Mouse (Mus musculus) heart, adult 11 months (tissue): ENCODE data around the gene Prkca.
A peak's percentile ranks its signal among the peaks of the same experiment; 100 is the strongest.

ENCODE experiments used
- DNase-seq: peaks from one replicate; pipeline ENCODE4 v3.0.0; 2022

Prkca gene

GRCm38 (mm10) chr11:107989241-107989640 lies 354.5 kb downstream of the Prkca start:
- no peak for DNase-seq

DNA sequence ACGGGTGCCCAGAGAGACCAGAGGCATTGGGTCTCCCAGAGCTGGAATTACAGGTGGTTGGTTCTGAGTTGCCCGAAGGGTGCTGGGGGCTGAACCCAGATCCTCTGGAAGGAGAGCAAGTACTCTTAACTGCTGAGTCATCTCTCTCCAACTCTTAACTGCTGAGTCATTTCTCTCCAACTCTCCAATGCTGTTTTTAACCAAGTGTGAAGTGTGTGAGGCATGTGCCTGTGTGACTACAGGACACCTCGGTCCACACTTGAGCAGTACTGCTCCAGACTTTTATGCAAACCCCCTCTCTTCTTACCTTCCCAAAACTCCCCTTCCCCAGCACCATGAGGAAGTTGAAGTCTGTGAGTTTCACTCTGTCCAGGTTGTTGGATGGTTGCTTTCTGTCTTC lies 357.8 kb downstream of the Prkca start:
- DNase-seq = no peak

DNA sequence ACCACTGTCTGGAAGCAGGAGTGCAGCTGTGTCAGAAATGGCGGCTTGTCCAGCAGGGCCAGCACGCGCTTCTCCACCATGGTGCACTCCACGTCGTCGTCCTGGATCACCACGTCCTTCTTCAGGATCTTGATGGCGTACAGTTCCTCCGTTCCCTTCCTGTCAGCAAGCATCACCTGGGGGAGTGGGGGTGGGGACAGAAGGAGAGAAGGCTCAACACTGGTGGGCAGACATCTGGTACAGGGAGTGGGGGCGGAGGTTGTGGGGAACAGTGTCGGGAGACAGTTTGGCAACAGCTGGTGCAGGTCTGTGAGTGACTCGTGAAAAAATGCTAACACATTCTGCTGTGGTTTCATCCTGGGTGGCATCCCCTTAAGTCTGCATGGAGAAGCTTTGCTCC lies 359.8 kb downstream of the Prkca start:
- no peak for DNase-seq

GRCm38 (mm10) chr11:107983224-107983623 lies 360.5 kb downstream of the Prkca start:
- no peak for DNase-seq

- DNase-seq = no peak
Observed at GRCm38 (mm10) chr11:107982225-107982896, 361.4 kb downstream of the Prkca start.

DNA sequence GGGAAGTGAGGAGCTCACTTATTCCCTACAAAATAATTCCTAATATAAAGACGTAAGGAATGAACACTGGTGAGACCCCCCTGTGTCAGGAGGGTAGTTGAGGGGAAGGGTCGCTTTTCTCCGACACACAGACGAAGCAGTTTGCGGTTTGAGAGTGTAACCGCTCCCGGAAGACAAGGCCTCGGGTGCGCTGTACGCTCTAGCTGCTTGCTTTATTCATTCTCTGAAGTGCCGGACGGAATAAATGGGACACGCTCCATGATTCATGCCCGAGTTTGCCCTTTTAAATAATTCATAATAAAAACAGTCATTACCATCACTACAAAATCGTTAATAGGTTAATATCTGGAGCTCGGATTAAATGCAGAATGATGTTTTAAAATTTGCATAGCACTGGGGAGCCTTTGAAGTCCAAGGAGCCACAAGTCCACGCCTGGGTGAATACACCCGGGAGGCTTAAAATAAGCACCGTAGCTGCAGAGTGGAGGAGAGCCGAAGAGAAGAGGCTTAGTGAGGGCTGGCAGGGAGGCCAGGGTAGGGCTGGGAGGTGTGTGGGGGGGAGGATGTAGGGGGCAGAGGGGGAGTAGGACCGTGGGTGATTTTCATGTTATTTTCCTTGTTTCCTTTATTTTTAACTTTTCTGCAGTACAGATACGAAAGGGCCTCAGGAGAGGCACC lies 364.1 kb downstream of the Prkca start:
- DNase-seq = no peak

DNA sequence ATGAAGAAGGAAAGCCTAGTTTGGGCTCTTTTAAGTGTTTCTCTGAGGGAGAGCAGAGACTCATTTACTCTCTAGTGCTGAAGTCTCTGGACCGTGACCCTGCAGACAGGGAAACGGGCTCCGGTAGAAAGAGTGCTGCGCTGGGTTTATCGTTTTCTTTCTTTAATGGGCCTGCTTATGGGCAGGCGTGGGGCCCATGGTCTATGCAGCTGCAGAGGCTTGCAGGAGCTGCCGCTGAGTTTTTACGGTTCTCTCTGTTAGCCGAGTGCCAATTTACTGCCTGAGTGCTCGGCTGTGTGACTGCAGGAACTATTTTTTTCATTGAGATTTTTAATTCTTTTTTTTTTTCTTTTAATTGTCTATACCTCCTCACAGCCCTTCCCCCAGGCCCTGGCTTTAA lies 373.8 kb downstream of the Prkca start:
- no peak for DNase-seq

DNA sequence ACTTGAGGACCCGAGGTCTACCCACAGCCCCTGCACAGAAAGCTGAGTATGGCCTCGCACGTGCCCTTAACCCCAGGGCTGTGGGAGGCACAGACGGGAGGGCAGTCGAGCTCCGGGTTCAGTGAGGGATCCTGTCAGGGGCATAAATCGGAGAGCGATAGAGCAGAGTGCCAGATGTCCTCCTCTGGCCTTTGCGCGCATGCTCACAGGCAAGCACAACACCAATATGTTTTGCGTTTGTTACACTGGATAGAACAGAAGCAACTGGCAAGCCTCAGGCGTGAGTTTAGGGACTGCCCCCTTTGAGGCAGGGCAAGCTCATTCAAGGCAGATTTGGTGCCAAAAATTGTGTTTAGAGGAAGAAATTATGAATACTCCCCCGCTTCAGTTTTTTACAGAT lies 375.6 kb downstream of the Prkca start:
- DNase-seq = no peak

- DNase-seq = no peak
Observed at GRCm38 (mm10) chr11:107966229-107966628, 377.5 kb downstream of the Prkca start.

DNA sequence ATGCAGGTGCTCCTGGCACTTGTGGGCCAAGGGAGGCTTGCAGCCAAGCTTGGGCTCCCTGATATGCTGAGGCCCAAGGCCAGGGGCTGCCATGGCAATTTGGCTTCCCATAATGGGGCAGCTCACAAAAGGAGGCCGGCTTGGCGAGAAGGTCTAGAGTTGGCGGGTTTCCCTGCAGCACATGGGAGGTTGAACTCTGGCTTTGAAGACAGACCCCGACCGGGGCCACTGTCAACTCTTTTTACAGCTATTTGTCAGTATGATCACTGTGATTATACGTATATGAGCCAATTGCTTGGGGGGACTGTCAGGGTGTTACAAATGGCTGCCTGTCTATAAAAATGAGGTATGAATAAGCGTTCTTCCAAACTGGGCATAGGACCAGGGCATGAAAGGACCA lies 378.3 kb downstream of the Prkca start:
- peak; percentile 94 for DNase-seq

- DNase-seq = no peak
Observed at GRCm38 (mm10) chr11:107957566-107958350, 386.0 kb downstream of the Prkca start.

DNA sequence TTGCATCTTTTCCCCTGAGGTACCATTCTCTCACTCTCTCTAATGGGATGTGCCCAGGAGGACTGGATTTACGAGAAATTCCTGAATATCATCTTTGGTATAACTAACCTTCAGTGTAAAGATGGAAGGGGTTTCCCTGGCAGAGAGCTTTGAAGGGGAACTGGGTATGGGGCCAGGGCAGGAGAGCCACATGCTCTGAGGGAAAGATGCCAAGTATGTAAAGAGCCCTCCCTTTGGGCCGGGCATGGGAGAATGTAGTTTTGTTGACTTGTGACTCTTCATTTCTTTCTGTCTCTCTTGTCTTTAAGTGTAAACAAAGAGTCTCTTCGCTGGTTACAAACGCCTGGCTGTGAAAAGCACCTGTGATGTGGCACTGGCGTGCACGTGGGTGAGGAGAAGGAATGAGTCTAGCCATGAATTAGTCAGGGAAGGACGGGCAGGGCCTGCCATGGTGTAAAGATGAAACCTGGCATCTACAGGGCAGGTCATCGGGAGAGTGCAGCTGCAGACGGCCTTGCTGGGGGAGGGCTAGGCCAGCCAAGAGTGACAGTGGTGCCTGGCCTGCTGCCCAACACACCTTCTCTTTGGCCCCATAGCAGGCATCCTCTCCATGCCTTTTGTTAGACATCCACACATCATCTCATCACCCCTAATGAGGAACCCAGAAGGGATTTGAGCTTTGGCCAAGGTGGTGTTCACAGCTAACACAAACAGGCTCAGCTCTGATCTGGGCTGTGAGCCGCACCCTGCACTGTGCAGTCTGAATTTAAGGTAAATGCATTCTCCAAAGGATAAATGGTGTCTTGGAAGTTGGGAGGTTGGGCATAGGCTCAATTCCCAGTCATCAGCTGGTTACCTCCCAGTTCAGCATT lies 388.3 kb downstream of the Prkca start:
- DNase-seq = no peak

DNA sequence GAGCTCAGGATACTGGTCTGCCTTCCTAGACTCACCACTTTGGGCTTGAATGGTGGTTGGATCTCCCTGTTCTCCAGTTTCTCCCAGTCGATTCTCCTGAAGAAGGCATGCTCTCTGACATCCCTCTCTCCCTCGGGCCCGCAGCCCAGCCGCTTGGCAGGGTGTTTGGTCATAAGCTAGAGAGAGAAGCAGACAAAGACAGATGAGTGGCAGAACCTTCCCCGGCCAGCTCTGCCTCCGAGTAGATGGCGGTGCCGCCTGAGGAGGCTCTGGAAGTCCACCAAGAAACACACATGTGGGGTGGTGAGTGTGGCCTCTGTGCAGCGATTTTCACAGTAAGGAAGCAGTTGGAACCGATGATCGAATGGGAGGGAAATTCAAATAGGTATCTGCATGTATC lies 392.3 kb downstream of the Prkca start:
- DNase-seq = peak; percentile 95

GRCm38 (mm10) chr11:107950658-107951057 lies 393.1 kb downstream of the Prkca start:
- DNase-seq = no peak

GRCm38 (mm10) chr11:107950211-107950610 lies 393.5 kb downstream of the Prkca start:
- DNase-seq = peak; percentile 95

- DNase-seq = no peak
Observed at GRCm38 (mm10) chr11:107947951-107948350, 395.8 kb downstream of the Prkca start.

GRCm38 (mm10) chr11:107946823-107947222 lies 396.9 kb downstream of the Prkca start:
- DNase-seq = no peak

DNA sequence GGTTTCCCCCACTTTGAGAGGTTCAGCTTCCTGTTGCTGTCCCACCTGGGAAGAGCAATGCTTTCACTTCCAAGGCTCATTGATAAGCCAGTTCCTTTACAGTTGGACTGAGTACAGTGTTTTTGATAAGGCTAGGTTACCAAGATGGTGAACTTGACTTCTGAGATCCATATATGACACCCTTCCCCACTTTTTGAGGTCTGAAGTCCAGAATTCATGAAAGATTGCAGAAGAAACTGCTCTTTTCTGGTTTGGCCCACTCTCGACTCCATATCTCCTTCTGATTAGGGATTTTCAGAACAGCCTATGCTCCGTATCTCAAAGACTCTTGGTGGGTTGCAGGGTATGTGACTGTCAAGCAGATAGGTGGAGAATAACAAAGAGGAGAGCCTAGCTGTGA lies 406.8 kb downstream of the Prkca start:
- DNase-seq = no peak

DNA sequence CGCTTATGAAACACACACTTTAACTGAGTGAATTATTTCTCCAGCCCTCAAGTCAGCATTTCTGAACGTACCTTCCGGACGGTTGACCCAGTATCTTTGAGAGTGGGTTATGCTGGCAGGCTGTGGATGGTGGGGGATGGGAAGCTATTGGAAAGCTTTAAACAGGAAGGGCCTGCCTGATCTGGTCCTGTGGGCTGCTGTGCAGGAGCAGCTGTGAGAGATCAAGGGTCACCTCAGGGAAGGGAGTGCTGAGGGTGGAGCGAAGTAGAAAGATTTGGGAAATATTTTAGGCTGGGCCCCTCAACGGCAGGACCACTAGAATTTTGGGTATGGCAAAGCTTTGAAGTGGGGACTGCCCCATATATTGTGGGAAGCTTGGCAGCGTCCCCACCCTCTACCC lies 412.0 kb downstream of the Prkca start:
- no peak for DNase-seq

DNA sequence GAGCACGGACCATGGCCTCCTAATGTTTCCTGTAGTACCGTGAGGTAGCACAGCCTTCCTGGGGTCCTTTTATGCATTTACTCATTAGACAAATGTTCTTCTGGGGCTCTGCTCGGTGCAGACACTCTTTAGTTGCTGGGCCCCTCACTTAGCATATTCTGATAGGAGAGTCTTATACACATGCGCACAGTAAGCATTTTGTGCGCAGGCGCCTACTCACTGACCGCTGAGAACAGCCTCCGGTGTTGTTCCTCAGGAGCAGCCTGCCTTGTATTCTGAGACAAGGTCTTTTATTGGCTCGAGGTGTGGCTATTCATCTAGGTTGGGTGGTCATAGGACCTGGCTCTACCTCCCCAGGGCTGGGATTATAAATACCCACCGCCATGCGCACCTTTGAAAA lies 412.4 kb downstream of the Prkca start:
- no peak for DNase-seq

DNA sequence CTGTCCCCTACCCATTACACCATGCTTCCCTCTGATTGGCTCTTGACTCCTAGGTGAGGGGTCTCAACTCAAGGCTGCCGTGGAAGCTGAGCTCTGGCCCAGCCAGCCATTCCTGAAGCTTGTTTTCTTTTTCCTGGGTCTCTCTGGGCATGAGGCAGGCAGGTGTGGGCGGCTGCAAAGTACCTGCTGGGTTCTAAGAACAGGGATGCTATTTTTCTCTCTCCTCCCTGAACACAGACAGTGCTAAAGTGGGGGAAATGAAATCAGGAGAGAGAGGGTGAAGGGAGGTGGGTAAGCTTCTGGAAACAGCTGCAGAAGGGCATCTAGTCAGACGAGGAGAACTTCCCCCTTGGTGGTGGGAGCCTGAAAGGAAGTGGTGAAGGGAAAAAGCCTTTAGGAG lies 414.0 kb downstream of the Prkca start:
- no peak for DNase-seq

DNA sequence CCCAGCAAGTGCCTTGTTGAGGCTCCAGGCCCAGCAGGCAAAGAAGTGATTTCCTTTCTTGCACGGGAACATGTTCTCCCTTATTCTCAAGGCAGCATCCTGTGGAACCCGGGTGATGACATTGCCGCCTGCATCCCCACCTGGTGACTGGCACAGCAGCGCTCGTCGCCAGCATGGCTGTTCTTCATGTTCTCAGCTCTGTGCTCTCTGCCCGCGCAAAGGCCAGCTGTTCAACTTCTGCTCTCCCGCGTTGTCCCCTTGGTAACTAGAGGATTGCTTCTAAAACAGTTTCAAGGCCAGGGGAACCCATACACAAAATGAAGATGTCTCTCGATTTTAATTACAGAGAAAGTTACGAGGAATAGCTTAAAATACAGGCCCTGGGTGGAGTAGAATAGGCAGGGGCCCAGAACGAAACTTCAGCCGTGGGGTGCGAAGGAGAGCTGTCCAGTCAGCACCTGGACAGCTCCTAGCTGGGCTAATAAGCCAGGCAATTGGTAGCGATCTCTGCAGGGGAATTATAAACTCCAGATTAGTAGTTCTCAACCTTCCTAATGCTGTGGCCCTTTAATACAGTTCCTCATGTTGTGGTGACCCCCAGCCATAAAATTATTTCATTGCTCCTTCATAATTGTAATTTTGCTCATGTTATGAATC lies 423.7 kb downstream of the Prkca start:
- peak; percentile 73 for DNase-seq
